Mouse (Mus musculus): ENCODE measurements at regions not wholly inside any gene's neighbourhood (a gene's known extent, or its start where the extent isn't known, plus 50 kb on each side); places are given as distances from the start of the nearest gene placed in this dataset.
"Not testable (repeated sequence)": the region's sequence is repeated elsewhere in the genome, so short reads cannot be mapped to it uniquely, and the experiment has no call there.

GRCm38 (mm10) chr1:30751138-30751907 is 122.4 kb downstream of the Phf3 start:
- no peak for DNase-seq

GRCm38 (mm10) chr1:30741955-30742354 is 131.8 kb downstream of the Phf3 start:
- no peak for DNase-seq

DNA sequence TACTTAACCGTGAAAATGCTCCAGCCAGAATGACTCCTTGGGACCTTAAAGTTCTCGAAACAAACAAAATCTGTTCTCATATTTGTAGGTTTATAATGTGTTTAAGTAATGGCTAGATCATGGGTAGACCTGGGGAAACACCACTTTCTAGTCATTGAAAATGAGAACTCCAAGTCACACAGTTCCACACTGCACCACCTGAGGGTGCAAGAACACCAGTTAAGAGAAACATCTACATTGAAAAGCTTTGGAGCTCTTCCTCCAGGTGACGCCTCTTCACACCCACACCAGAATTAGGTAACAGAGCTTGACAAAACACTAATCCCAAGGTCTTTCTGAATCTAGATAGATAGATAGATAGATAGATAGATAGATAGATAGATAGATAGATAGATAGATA is 132.9 kb downstream of the Phf3 start:
- DNase-seq, result peak; percentile 63

- DNase-seq, result no peak
Observed at GRCm38 (mm10) chr1:30721519-30721918, 152.2 kb downstream of the Phf3 start.

- no peak for DNase-seq
Observed at GRCm38 (mm10) chr1:30720829-30721228, 152.9 kb downstream of the Phf3 start.

GRCm38 (mm10) chr1:30718578-30718977 is 155.1 kb downstream of the Phf3 start:
- no peak for DNase-seq

DNA sequence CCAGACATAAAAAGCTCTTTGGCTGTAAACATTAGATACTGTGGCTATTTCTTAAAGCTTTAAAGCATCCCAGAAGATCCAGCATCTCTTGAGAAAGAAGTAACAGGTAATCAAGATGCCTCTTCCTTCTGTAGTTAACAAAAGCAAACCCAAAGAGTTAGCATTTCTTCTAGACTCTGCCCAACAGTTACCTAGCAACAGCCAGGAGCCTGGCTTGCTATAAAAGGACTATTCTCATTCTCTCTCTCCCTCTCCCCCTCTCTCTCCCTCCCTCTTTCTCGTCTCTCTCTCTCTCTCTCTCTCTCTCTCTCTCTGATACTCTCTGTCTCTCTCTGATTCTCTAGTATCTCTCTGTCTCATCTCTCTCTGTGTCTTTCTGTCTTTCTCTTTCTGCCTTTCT is 157.4 kb downstream of the Phf3 start:
- DNase-seq, result no peak

DNA sequence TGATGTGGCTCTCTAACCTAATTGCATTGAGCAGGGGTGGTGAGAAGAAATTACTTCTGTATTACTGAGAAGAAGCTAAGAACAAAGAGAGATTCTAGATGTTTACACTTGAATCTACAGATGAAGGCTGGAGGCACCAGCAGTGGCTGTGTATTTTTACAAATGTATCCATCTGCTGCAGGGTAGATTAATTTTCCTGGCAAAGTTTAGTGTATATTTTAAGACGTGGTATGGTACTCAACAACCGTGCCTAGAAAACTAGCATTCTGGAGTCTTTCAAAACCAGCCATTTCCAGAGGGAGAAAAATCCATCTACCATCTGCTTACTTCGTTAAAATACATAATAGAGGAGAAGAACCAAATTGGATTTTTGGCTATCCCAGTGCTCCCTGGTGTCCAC is 172.6 kb downstream of the Phf3 start:
- no peak for DNase-seq

- no peak for DNase-seq
Observed at GRCm38 (mm10) chr1:30700399-30701081, 173.2 kb downstream of the Phf3 start.

DNA sequence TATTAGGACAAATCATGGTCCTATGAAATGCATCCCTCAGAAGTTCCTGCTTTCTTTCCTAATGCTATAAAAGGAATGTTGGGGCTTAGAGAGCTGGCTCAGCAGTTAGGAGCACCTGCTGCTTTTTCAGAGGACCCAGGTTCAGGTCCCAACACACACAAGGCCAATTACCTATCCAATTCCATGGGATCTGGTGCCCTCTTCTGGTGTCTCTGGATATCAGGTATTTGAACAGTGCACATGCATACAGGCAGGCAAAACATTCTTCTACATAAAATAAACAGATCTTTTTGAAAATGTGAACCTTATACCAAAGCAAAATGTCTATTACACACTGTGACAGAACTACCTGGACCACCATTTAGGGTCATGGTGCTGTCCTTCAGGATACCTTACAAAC is 177.4 kb downstream of the Phf3 start:
- DNase-seq, result peak; percentile 10

DNA sequence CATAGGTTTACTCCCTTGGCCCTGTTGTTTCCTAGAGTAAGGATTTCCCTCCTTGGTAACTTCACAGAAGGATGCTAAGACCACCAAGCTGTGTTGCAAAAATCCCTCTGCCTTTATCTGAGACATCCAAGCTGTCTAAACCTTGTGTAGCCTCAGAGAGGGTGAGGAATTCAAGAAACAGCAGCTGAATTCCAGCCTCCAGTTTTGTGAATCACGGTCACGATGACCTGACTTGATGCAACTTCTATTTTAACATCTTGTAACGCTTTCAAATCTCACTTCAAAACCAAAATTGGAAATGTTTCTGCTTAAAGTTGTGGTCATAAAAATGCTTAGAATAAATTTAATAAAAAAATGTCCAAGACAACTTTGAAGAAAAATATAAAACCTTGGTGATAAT is 188.4 kb downstream of the Phf3 start:
- no peak for DNase-seq

- no peak for DNase-seq
Observed at GRCm38 (mm10) chr1:30683889-30684288, 189.8 kb downstream of the Phf3 start.

DNA sequence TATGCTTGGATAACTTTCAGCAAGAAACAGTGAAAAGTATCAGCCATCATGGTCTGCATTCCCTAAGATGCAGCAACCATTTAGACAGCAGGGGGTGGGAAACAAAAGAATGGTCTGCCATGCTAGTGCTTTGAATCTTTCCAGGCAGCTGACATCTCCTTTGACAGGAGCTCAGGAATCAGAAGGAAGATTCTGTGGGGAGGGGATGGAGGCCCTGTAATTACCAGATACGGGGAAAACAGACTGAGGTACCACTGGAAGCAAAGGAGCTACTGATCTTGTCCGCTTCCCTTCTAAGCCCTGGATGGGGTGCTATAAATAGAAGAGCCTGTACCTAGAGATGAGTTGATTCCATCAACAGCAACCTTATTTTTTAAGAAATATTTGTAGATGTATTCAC is 233.9 kb downstream of the Phf3 start:
- no peak for DNase-seq

DNA sequence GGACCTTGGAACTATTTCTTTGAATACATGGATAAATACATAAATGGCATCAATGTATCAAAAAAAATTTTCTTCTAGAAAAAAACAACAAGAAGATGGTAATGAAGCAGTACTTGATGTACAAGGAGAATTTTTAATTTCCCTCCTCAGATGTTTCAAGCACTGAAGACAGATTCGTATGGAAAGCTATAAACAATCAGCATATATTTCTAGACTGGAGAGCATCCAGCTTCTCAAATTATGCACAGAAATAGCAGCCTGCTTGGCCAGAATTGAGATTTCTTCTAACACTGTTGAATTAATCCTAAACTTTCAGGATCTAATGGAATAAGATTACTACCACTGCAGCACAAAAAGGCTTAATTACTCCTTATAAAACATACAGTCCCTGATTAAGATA is 241.0 kb downstream of the Phf3 start:
- DNase-seq, result no peak

- not testable (repeated sequence) for DNase-seq
Observed at GRCm38 (mm10) chr1:30627796-30628195, 245.9 kb downstream of the Phf3 start.

DNA sequence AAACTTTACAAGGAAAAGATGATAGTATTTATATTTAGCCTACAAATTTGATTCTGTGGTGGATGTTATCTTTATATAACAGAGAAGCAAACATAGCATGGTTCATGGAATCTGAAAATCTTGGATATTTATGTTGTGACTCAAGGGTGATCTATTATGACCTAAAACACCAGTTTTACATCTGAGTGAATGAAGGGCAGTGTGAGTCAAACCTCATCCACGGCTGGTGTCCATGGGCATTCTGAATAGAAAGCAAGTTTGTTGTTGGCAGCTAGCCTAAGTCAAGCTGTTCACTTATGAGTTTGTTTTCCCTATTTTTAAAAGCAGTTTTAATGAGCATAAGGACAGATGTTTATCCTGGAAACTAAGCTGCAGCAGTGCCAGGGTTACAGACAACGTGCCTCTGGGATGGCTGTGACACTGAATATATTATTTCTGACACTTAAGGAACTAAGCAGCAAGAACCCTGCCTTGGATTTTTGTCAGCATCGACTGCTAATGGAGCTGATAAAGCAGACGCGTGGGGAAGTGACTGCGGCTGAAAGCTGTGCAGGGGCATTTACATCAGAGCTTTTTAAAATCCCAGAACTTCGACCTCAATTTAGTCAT is 278.5 kb downstream of the Phf3 start:
- peak; percentile 5 for DNase-seq

GRCm38 (mm10) chr1:30594036-30594435 is 279.7 kb downstream of the Phf3 start:
- DNase-seq, result no peak

DNA sequence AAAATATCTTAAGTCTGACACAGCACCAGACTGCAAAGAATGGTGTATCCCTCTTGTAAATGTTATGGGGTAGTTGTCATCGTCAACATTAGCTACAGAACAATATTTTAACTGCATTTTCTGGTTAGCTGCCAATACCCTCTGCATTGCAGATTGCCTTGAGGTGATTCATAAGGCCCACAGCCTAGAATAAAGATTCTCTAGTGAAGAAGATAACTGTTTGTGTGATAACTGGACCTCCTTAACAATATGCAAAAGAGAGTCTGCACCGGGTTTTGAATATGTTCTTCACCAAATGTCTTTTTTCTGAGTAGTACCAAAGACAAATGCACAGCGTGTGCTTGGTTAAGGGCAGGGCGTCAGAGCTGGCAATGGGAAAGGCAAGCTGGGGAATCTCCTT is 283.0 kb downstream of the Phf3 start:
- no peak for DNase-seq

DNA sequence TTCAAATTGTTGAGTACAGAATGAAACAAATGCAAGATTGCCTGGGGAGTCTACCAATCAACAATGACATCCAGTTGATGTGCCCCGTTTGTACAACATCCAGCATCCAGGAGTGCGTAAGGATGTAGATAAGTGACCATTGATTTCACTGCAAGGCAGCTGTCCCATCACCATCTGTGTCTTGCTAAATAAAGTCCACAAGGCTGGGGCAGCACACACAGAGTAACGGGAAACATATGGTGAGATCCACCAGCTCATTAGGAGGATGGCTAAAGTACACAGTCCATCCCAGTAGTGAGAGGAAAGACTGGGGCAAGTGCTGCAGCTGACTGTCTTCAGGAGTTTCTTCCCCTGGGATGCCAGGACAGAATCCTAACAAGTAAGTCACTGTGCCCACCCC is 284.8 kb downstream of the Phf3 start:
- DNase-seq, result no peak

GRCm38 (mm10) chr1:30588336-30588735 is 285.4 kb downstream of the Phf3 start:
- no peak for DNase-seq

GRCm38 (mm10) chr1:30584806-30585205 is 288.9 kb downstream of the Phf3 start:
- DNase-seq, result peak; percentile 32

GRCm38 (mm10) chr1:30583860-30584259 is 289.9 kb downstream of the Phf3 start:
- no peak for DNase-seq

GRCm38 (mm10) chr1:30564757-30565156 is 309.0 kb downstream of the Phf3 start:
- no peak for DNase-seq

DNA sequence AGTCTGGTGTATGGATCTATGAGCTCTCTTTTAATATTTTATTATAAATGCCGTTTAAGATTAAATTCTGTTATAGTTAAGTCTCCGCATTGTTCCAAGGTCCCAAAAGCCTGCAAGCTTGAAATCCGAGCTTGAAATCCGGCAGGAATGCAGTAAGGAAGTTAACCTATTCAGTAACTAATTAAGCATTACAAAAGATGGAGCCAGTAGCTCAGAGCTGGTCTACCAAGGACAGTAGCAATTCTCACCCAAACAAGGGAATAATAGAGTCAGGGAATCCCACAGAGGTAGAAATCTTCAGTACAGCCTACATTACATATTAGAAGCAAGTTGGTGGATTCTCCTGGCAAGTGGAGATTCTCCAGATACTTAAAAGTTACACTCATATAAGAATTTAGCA is 325.0 kb downstream of the Phf3 start:
- DNase-seq, result not testable (repeated sequence)
